Mouse (Mus musculus) olfactory bulb, adult 2 months (tissue): ENCODE results near the gene Arhgap10.

Experiments
- CTCF ChIP-seq: fragments of 200-500 bp; IDR thresholded peaks from 2 replicates; pipeline ENCODE4 v1.5.1; 2012; ENCODE audit warnings: low read depth, mild to moderate bottlenecking, low read length, moderate library complexity; ENCODE audit not compliant: insufficient read depth
- POLR2A ChIP-seq: fragments of 200-500 bp; IDR thresholded peaks from 2 replicates; pipeline ENCODE4 v1.6.1; 2012; ENCODE audit warnings: mild to moderate bottlenecking, low read depth, low read length, moderate library complexity; ENCODE audit not compliant: insufficient read depth

GRCm38 (mm10) chr8:77439670-77440069 is 78.1 kb downstream of the Arhgap10 start:
- TF ChIP-seq CTCF (no peak), POLR2A (no peak)
